ENCODE assay signal across 11 mouse cellular contexts in the genomic region with DNA sequence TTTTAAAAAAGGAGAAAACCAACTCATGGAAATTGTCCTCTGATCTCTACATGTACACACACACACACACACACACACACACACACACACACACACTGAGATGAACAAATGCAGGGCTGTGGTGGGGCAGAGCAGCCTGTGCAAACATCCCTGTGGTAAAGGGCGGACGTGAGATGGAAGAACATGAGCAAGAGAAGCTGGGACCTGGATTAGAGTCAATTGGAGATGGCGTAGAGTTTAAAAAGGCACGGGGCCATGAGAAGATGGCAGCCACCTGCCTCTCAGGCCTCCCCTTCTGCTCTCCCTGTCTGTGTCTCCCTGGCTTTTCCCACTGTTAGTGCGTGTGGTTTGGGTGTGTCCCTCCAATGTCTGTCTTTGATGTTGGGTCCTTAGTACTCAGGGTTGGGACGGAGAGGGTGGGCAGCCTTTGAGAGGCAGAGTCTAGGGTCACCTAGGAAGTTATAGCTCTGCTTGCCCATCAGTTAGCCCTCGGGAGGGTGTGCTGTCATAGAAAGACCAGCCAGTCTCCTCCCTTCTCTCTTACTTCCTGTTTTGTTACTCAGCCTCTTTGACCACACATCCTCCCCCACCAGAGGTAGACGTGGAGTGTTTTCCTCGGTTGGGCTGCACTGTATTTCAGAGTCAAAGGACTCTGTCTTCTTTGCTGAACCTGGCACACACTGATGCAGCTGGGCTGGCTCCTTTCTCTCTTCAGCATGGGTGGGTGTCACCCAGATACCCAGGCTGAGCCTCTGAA. TPM values are rescaled to one million over a fixed set of nuclear protein-coding genes. Genes with fewer than 3 reads are reported as not detected.
DNase-seq lines count a peak whose midpoint lies in the region; ATAC-seq lines count a peak whose summit lies in the region.
"Had no signal": no experiment of that assay in that cellular context is flagged by ENCODE, and none has a peak within 500 bp of the region (broad histone marks: within the 10 kb centered on the region; RNA-seq: fewer than 3 reads in every experiment).

No protein-coding gene starts in this region.

- H3K4me1 ChIP-seq in brown adipose tissue, adult 24 weeks (ENCODE audit: control insufficient read depth, insufficient read depth, insufficient read length, low read length), result no peaks in the 10 kb centered on the region
- peaks cover 75% of the 10 kb centered on the region for H3K4me1 ChIP-seq in megakaryocyte, embryonic 14.5 days
- no peaks in the 10 kb centered on the region for H3K4me1 ChIP-seq in midbrain, embryonic 13.5 days (replicated peaks)
- H3K4me1 ChIP-seq: limb, embryonic 15.5 days; neural tube, embryonic 12.5 days had no signal

- H3K27ac ChIP-seq in brown adipose tissue, adult 24 weeks (replicated peaks; ENCODE audit: low read depth, low read length), result 0 out of 2 replicates have a peak overlapping the region, but pooled peaks have one; percentile 32
- H3K27ac ChIP-seq in midbrain, embryonic 13.5 days, result no peak overlapping the region
- H3K27ac ChIP-seq: limb, embryonic 15.5 days; neural tube, embryonic 12.5 days had no signal

- ATAC-seq in midbrain, embryonic 13.5 days, result no peak
- ATAC-seq: intestine, postnatal 0 days had no signal

- H3K36me3 ChIP-seq in megakaryocyte, embryonic 14.5 days (replicated peaks; ENCODE audit: low read length), result peaks cover 75% of the 10 kb centered on the region
- no peaks in the 10 kb centered on the region for H3K36me3 ChIP-seq in midbrain, embryonic 13.5 days
- H3K36me3 ChIP-seq: limb, embryonic 15.5 days; neural tube, embryonic 12.5 days had no signal

- no peak overlapping the region for H3K4me3 ChIP-seq in brown adipose tissue, adult 24 weeks (ENCODE audit: insufficient read depth, low read depth, low read length)
- H3K4me3 ChIP-seq in megakaryocyte, embryonic 14.5 days (replicated peaks), result peak overlapping the region; percentile 73
- H3K4me3 ChIP-seq in midbrain, embryonic 13.5 days (replicated peaks), result no peak overlapping the region
- H3K4me3 ChIP-seq: limb, embryonic 15.5 days; neural tube, embryonic 12.5 days had no signal

- intact Hi-C loops in left cerebral cortex, postnatal 14 days (cut with DNase I), result no loop called here

- DNase-seq in kidney, adult 9 months, result peak; percentile 23
- DNase-seq in kidney, adult 18-20 months, result no peak
- peak; percentile 60 to 68 for DNase-seq in thymus, postnatal 10 days (ENCODE audit: low spot score in 2 of 2)
- no peak for DNase-seq in frontal cortex, postnatal 14 days (ENCODE audit: low spot score in 2 of 2)
- no peak for DNase-seq in left cerebral cortex, postnatal 14 days (ENCODE audit: low spot score in 2 of 2)

- H3K9me3 ChIP-seq in megakaryocyte, embryonic 14.5 days, result no peaks in the 10 kb centered on the region
- H3K9me3 ChIP-seq in midbrain, embryonic 13.5 days, result no peaks in the 10 kb centered on the region
- H3K9me3 ChIP-seq: limb, embryonic 15.5 days; neural tube, embryonic 12.5 days had no signal

- H3K27me3 ChIP-seq in megakaryocyte, embryonic 14.5 days (replicated peaks), result no peaks in the 10 kb centered on the region
- H3K27me3 ChIP-seq in midbrain, embryonic 13.5 days, result no peaks in the 10 kb centered on the region
- H3K27me3 ChIP-seq: limb, embryonic 15.5 days; neural tube, embryonic 12.5 days had no signal

- H3K9ac ChIP-seq in midbrain, embryonic 13.5 days (replicated peaks), result no peak overlapping the region
- H3K9ac ChIP-seq: limb, embryonic 15.5 days; neural tube, embryonic 12.5 days had no signal

- no peak overlapping the region for H3K4me2 ChIP-seq in midbrain, embryonic 13.5 days (replicated peaks)
- H3K4me2 ChIP-seq: limb, embryonic 15.5 days; neural tube, embryonic 12.5 days had no signal

- WGBS in midbrain, embryonic 13.5 days, result 77% methylated on average over 9 of the region's 9 CpGs

RNA-seq across cellular contexts. Expression of gene Fxyd5, which starts 8.7 kb away (rescaled TPM):
- polyA plus RNA-seq in brown adipose tissue, adult 24 weeks (2012; ENCODE audit: insufficient read depth, insufficient read length, missing spikeins), result 26.7 and 30.8 TPM in 2 replicates
- polyA plus RNA-seq in megakaryocyte, embryonic 14.5 days (2012; ENCODE audit: insufficient read depth, low replicate concordance), result 2,043 and 2,688 TPM in 2 replicates
- polyA plus RNA-seq in midbrain, embryonic 13.5 days (2015; fragmentation: Nextera tagmentation; extraction: Ambion mirVana), result 10.3 and 11.7 TPM in 2 replicates
- 10 to 100 TPM; 36.3 to 37.2 TPM for total RNA-seq in left cerebral cortex, postnatal 14 days (2021)

RNA-seq across cellular contexts. Expression of gene Fxyd7, which starts 17.7 kb away (rescaled TPM):
- polyA plus RNA-seq in brown adipose tissue, adult 24 weeks (2012; ENCODE audit: insufficient read depth, insufficient read length, missing spikeins), result 1.9 and 2.3 TPM in 2 replicates
- polyA plus RNA-seq in megakaryocyte, embryonic 14.5 days (2012; ENCODE audit: insufficient read depth, low replicate concordance), result 1.0 TPM in 1 of 2 replicates, not detected in the other
- polyA plus RNA-seq in midbrain, embryonic 13.5 days (2015; fragmentation: Nextera tagmentation; extraction: Ambion mirVana), result 49.2 and 50.8 TPM in 2 replicates
- 100 to 1,000 TPM; 326 to 365 TPM for total RNA-seq in left cerebral cortex, postnatal 14 days (2021)

RNA-seq across cellular contexts. Expression of gene Fxyd1, which starts 23.4 kb away (rescaled TPM):
- 346 TPM in 2 replicates for polyA plus RNA-seq in brown adipose tissue, adult 24 weeks (2012; ENCODE audit: insufficient read depth, insufficient read length, missing spikeins)
- polyA plus RNA-seq in megakaryocyte, embryonic 14.5 days (2012; ENCODE audit: insufficient read depth, low replicate concordance), result not detected in 2 replicates
- polyA plus RNA-seq in midbrain, embryonic 13.5 days (2015; fragmentation: Nextera tagmentation; extraction: Ambion mirVana), result 5.2 and 5.6 TPM in 2 replicates
- 10 to 100 TPM; 46.1 to 47.7 TPM for total RNA-seq in left cerebral cortex, postnatal 14 days (2021)

RNA-seq across cellular contexts. Expression of gene Lgi4, which starts 25.6 kb away (rescaled TPM):
- 3.0 and 3.2 TPM in 2 replicates for polyA plus RNA-seq in brown adipose tissue, adult 24 weeks (2012; ENCODE audit: insufficient read depth, insufficient read length, missing spikeins)
- 0.23 and 0.67 TPM in 2 replicates for polyA plus RNA-seq in megakaryocyte, embryonic 14.5 days (2012; ENCODE audit: insufficient read depth, low replicate concordance)
- polyA plus RNA-seq in midbrain, embryonic 13.5 days (2015; fragmentation: Nextera tagmentation; extraction: Ambion mirVana), result 0.16 and 0.30 TPM in 2 replicates
- total RNA-seq in left cerebral cortex, postnatal 14 days (2021), result 10 to 100 TPM; 16.2 to 17.5 TPM

RNA-seq across cellular contexts. Expression of gene Fxyd3, which starts 42.9 kb away (rescaled TPM):
- polyA plus RNA-seq in brown adipose tissue, adult 24 weeks (2012; ENCODE audit: insufficient read depth, insufficient read length, missing spikeins), result not detected in 2 replicates
- not detected in 2 replicates for polyA plus RNA-seq in megakaryocyte, embryonic 14.5 days (2012; ENCODE audit: insufficient read depth, low replicate concordance)
- polyA plus RNA-seq in midbrain, embryonic 13.5 days (2015; fragmentation: Nextera tagmentation; extraction: Ambion mirVana), result 0.47 TPM in 1 of 2 replicates, not detected in the other
- not detected for total RNA-seq in left cerebral cortex, postnatal 14 days (2021)

Comparison
In these comparisons a context has a peak if more than half of its experiments do, and no peak if none do; other contexts are left out.
1. DNase-seq: peak in kidney, adult 9 months (single experiment) and thymus, postnatal 10 days (2 of 2); none in kidney, adult 18-20 months (single experiment), frontal cortex, postnatal 14 days (0 of 2) and left cerebral cortex, postnatal 14 days (0 of 2).
2. RNA of gene Fxyd5, which starts 8.7 kb away (polyA plus RNA-seq): 2,043 to 2,688 TPM in megakaryocyte, embryonic 14.5 days; 26.7 to 30.8 TPM in brown adipose tissue, adult 24 weeks and 10.3 to 11.7 TPM in midbrain, embryonic 13.5 days; every median in the first group is over 10 times any median in the second.
3. RNA of gene Fxyd7, which starts 17.7 kb away (polyA plus RNA-seq): 49.2 to 50.8 TPM in midbrain, embryonic 13.5 days; 1.9 to 2.3 TPM in brown adipose tissue, adult 24 weeks and 1.0 TPM in megakaryocyte, embryonic 14.5 days; every median in the first group is over 10 times any median in the second.
4. RNA of gene Fxyd1, which starts 23.4 kb away (polyA plus RNA-seq): 346 TPM in brown adipose tissue, adult 24 weeks; 5.2 to 5.6 TPM in midbrain, embryonic 13.5 days and not detected in megakaryocyte, embryonic 14.5 days; every median in the first group is over 10 times any median in the second.